Mouse (Mus musculus) liver, postnatal 0 days (tissue): ENCODE measurements at regions not wholly inside any gene's neighbourhood (a gene's known extent, or its start where the extent isn't known, plus 50 kb on each side); places are given as distances from the start of the nearest gene placed in this dataset.
A peak's percentile ranks its signal among the peaks of the same experiment; 100 is the strongest.

Experiments used
- ATAC-seq: fragments of 200-750 bp; cut with Nextera tagmentation; 2 replicates; pipeline ENCODE4 v1.8.0; 2017; ENCODE audit warnings: mild to moderate bottlenecking, moderate library complexity
- DNase-seq: peaks from one replicate; pipeline ENCODE4 v3.0.0-alpha.2; 2016
- H3K27ac ChIP-seq: fragments of 300-500 bp; sonication (generic); 2 replicates; pipeline ENCODE4 v1.5.1; 2014; ENCODE audit warnings: antibody characterized with exemption, moderate library complexity, mild to moderate bottlenecking, low read depth
- H3K27me3 ChIP-seq: fragments of 300-500 bp; sonication (generic); 2 replicates; pipeline ENCODE4 v1.6.1; 2014; ENCODE audit warnings: low read length, control low read depth, mixed read lengths; ENCODE audit not compliant: insufficient read depth
- H3K36me3 ChIP-seq: fragments of 300-500 bp; sonication (generic); replicated peaks from 2 replicates; pipeline ENCODE4 v1.6.1; 2014; ENCODE audit warnings: mild to moderate bottlenecking, control low read depth, low read length, moderate library complexity, mixed read lengths; ENCODE audit not compliant: insufficient read depth
- H3K4me1 ChIP-seq: fragments of 300-500 bp; sonication (generic); 2 replicates; pipeline ENCODE4 v1.6.1; 2014; ENCODE audit warnings: antibody characterized with exemption, mild to moderate bottlenecking, control low read depth; ENCODE audit not compliant: insufficient read depth
- H3K4me2 ChIP-seq: fragments of 300-500 bp; sonication (generic); 2 replicates; pipeline ENCODE4 v1.6.1; 2014; ENCODE audit warnings: low read depth, mild to moderate bottlenecking, low read length, moderate library complexity, mixed read lengths
- H3K4me3 ChIP-seq: fragments of 300-500 bp; sonication (generic); 2 replicates; pipeline ENCODE4 v1.5.1; 2014; ENCODE audit warnings: low read depth, low read length
- H3K9ac ChIP-seq: fragments of 300-500 bp; sonication (generic); replicated peaks from 2 replicates; pipeline ENCODE4 v1.6.1; 2014; ENCODE audit warnings: mild to moderate bottlenecking, moderate library complexity
- H3K9me3 ChIP-seq: fragments of 300-500 bp; sonication (generic); 2 replicates; pipeline ENCODE4 v1.6.1; 2016; ENCODE audit warnings: mild to moderate bottlenecking, control low read depth, low read length, mixed read lengths
- CTCF ChIP-seq: sonication (generic); IDR thresholded peaks from 2 replicates; pipeline ENCODE4 v1.5.1; 2016; ENCODE audit warnings: antibody characterized with exemption, low read depth
- EP300 ChIP-seq: IDR thresholded peaks from 2 replicates; pipeline ENCODE4 v1.6.1; 2016; ENCODE audit warnings: antibody characterized with exemption, low read depth, mild to moderate bottlenecking
- WGBS: fragments of 180-500 bp; shearing (Covaris S2); extraction: QIAGEN DNeasy Blood & Tissue Kit; methylation state at CpG from one replicate; pipeline ENCODE4 v1.1.7; 2014; ENCODE audit not compliant: insufficient replicate concordance; 5-methylcytosine and 5-hydroxymethylcytosine counted together

DNA sequence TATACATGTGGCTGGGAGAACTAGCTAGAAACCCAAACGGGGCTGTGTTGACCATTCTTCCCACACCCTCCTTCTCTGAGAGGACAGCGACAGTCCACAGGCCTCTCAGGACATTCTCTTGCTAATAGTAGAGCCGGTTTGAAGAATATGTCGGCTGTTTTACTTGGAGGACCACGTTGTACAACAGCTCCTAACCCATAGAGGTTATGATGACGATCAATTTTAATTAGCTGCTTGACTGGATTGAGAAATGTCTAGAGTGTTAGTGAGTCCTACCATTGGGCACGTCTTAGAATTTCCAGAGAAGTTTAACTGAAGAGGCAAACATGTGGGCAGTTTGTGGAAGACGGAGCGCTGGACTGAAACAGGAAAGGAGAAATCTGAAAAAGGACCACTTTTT is 79.7 kb upstream of the Tmem132d start:
- no peak for DNase-seq
- Histone ChIP-seq H3K4me1 (no peaks in the 10 kb centered on the region), H3K27me3 (no peaks in the 10 kb centered on the region), H3K9ac (no peak overlapping the region), H3K36me3 (no peaks in the 10 kb centered on the region), H3K9me3 (peaks cover 4% of the 10 kb centered on the region; the same call in 1 of the 2 replicates), H3K4me3 (no peak overlapping the region), H3K27ac (no peak overlapping the region), H3K4me2 (no peak overlapping the region)
- WGBS: 78% methylated on average over 9 of the region's 9 CpGs
- ATAC-seq: no peak
- TF ChIP-seq CTCF: no peak
- no peak for TF ChIP-seq EP300

GRCm38 (mm10) chr5:128504502-128504901 is 71.6 kb upstream of the Tmem132d start:
- Histone ChIP-seq H3K4me1 (no peaks in the 10 kb centered on the region), H3K4me3 (no peak overlapping the region), H3K9ac (no peak overlapping the region), H3K4me2 (no peak overlapping the region), H3K27ac (no peak overlapping the region), H3K27me3 (no peaks in the 10 kb centered on the region), H3K9me3 (peaks cover 1% of the 10 kb centered on the region; the same call in 1 of the 2 replicates), H3K36me3 (no peaks in the 10 kb centered on the region)
- peak; percentile 31 for DNase-seq
- 11% methylated on average over 4 of the region's 4 CpGs for WGBS
- TF ChIP-seq CTCF (peak; percentile 74), EP300 (no peak)
- no peak for ATAC-seq

DNA sequence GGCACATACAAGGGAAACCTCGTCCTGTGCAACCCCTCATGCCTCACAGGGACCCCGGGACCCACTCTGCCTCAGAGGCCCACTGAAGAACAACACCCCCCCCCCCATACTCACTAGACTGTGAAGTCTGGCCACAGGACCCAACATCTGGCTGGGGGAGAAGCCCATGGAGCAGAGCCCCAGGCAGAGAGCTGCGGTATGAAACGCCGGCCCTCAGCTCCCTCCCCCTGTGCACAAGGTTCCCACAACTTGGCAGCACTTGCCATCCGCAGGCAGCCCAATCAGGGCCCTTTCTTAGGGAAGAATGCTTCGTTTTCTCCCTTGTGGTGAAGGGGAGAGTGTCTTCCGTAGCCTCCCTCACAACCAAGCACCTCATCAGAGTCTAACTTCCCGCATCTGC is 66.6 kb upstream of the Tmem132d start:
- Histone ChIP-seq H3K27ac (no peak overlapping the region), H3K4me2 (no peak overlapping the region), H3K9ac (no peak overlapping the region), H3K4me1 (no peaks in the 10 kb centered on the region), H3K27me3 (no peaks in the 10 kb centered on the region), H3K9me3 (no peaks in the 10 kb centered on the region), H3K4me3 (no peak overlapping the region), H3K36me3 (no peaks in the 10 kb centered on the region)
- TF ChIP-seq EP300 (no peak), CTCF (no peak)
- ATAC-seq: no peak
- DNase-seq: no peak
- 49% methylated on average over 9 of the region's 9 CpGs for WGBS

DNA sequence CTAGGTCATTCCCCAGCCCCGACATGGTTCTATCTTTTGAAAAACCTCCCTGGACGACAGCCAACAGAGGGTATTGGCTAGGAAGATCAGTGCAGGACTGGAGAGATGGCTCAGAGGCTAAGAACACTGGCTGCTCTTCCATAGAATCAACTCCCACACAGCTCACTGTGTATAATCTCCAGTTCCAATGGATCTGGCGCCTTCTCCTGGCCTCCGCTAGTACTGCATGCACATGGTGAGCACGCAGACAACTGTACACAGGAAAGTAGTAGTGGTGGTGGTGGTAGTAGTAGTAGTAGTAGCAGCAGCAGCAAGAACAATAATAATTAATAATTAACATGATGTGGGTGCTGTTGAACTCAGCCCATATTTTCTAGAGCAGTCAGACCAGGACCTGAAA is 66.2 kb upstream of the Tmem132d start:
- no peaks in the 10 kb centered on the region for H3K4me1 ChIP-seq
- H3K4me3 ChIP-seq: no peak overlapping the region
- no peaks in the 10 kb centered on the region for H3K36me3 ChIP-seq
- ATAC-seq: no peak
- no peak overlapping the region for H3K27ac ChIP-seq
- DNase-seq: no peak
- WGBS: 53% methylated on average over 5 of the region's 5 CpGs
- no peaks in the 10 kb centered on the region for H3K9me3 ChIP-seq
- H3K27me3 ChIP-seq: no peaks in the 10 kb centered on the region
- no peak overlapping the region for H3K4me2 ChIP-seq
- H3K9ac ChIP-seq: no peak overlapping the region
- TF ChIP-seq CTCF (0 out of 2 replicates have a peak, but pooled peaks have one; percentile 7), EP300 (no peak)

DNA sequence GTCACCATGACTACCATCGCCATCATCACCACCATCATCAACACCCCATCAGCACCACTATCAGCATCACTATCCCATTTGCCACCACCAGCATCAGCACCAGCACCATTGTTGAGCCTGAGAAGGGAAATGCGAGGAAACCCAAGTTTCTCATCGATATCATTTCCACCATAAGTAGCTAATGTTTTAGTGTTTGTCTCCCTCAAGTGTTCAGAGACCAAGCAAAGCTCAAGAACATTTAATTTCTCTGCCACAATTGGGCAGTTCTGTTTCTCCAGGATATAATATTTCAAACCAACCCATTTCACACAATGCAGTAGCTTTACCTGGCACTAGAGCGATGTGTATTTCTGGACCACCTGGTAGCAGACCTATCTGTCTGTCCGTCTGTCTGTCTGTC is 59.7 kb upstream of the Tmem132d start:
- Histone ChIP-seq H3K27me3 (no peaks in the 10 kb centered on the region), H3K36me3 (no peaks in the 10 kb centered on the region), H3K4me3 (no peak overlapping the region), H3K9me3 (peaks cover 6% of the 10 kb centered on the region; the same call in 1 of the 2 replicates), H3K4me1 (no peaks in the 10 kb centered on the region), H3K9ac (no peak overlapping the region), H3K4me2 (no peak overlapping the region), H3K27ac (no peak overlapping the region)
- ATAC-seq (no peak), DNase-seq (no peak)
- TF ChIP-seq CTCF (no peak), EP300 (no peak)
- 77% methylated on average over 5 of the region's 5 CpGs for WGBS

DNA sequence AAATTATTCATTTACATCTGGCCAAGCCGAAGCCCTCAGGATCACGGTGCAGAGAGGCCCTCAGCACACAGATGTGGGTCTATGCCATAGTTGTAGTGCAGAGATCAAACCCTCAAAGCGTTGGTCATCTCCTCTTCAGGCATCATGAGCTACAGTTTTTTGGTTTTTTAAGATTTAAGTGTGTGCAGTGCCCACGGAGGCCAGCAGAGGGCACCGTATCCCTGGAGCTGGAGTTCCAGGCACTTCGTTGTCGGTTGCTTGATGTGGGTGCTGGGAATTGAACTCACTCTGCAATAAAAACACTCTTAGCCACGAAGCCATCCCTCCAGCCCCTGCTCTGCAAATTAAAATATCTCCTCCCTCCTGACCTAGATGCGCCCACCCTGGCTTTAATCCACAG is 58.3 kb upstream of the Tmem132d start:
- Histone ChIP-seq H3K4me3 (no peak overlapping the region), H3K9me3 (peaks cover 6% of the 10 kb centered on the region; the same call in 1 of the 2 replicates), H3K4me2 (no peak overlapping the region), H3K9ac (no peak overlapping the region), H3K4me1 (no peaks in the 10 kb centered on the region), H3K27me3 (no peaks in the 10 kb centered on the region), H3K36me3 (no peaks in the 10 kb centered on the region), H3K27ac (no peak overlapping the region)
- no peak for ATAC-seq
- WGBS: 34% methylated on average over 9 of the region's 9 CpGs
- TF ChIP-seq EP300 (no peak), CTCF (peak; percentile 46)
- DNase-seq: no peak

DNA sequence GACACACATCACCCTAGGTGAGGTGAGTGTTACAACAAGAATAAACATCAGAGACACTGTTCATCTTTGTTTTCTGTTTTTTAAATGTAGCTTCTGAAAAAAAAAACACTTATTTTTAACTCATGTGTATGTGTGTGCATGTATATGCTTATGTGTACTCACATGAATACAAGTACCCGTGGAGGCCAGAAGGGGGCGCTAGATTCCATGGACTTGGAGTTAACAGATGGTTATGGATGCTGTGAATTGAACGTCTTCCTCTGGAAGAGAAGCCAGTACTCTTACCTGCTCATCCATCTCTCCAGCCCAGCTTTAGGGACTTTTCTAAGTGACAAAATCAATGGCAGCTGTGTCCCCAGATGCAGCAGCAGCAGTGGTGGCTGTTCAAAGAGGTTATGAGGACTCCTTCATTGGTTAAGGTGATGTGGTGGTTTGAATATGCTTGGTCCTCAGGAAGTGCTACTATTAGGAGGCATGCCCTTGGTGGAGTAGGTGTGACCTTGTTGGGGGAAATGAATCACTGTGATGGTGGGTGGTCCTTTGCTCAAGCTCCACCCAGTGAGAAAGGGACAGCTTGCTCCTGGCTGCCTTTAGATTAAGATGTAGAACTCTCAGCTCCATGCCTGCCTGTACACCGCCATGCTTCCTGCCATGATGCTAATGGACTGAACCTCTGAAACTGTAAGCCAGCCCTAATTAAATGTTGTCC is 56.1 kb upstream of the Tmem132d start:
- WGBS: 67% methylated on average over 4 of the region's 4 CpGs
- TF ChIP-seq CTCF: no peak
- TF ChIP-seq EP300: no peak
- no peak overlapping the region for H3K4me3 ChIP-seq
- H3K9ac ChIP-seq: no peak overlapping the region
- no peaks in the 10 kb centered on the region for H3K4me1 ChIP-seq
- no peak overlapping the region for H3K27ac ChIP-seq
- H3K9me3 ChIP-seq: peaks cover 6% of the 10 kb centered on the region; the same call in 1 of the 2 replicates
- ATAC-seq (no peak), DNase-seq (no peak)
- no peaks in the 10 kb centered on the region for H3K36me3 ChIP-seq
- no peak overlapping the region for H3K4me2 ChIP-seq
- H3K27me3 ChIP-seq: no peaks in the 10 kb centered on the region
